Mouse (Mus musculus) embryonic facial prominence, embryonic 13.5 days (tissue): ENCODE results near the gene Itpr1. TPM values are rescaled to one million over a fixed set of nuclear protein-coding genes. Genes with fewer than 3 reads are reported as not detected.

Experiments used
- ATAC-seq: fragments of 200-750 bp; cut with Nextera tagmentation; 2 replicates; pipeline ENCODE4 v1.8.0; 2017; ENCODE audit warnings: low read depth; ENCODE audit not compliant: insufficient number of reproducible peaks, insufficient read depth, low FRiP score, low TSS enrichment
- H3K27ac ChIP-seq: fragments of 300-500 bp; sonication (generic); 2 replicates; pipeline ENCODE4 v1.5.1; 2015; ENCODE audit warnings: moderate library complexity, mild to moderate bottlenecking, inconsistent platforms
- H3K27me3 ChIP-seq: fragments of 300-500 bp; sonication (generic); 2 replicates; pipeline ENCODE4 v1.6.1; 2015; ENCODE audit warnings: mild to moderate bottlenecking, inconsistent platforms
- H3K36me3 ChIP-seq: fragments of 300-500 bp; sonication (generic); 2 replicates; pipeline ENCODE4 v1.6.1; 2015; ENCODE audit warnings: mild to moderate bottlenecking, inconsistent platforms
- H3K4me1 ChIP-seq: fragments of 300-500 bp; sonication (generic); 2 replicates; pipeline ENCODE4 v1.6.1; 2015; ENCODE audit warnings: inconsistent platforms
- H3K4me2 ChIP-seq: fragments of 300-500 bp; sonication (generic); 2 replicates; pipeline ENCODE4 v1.6.1; 2015; ENCODE audit warnings: moderate library complexity, mild to moderate bottlenecking, inconsistent platforms
- H3K4me3 ChIP-seq: fragments of 300-500 bp; sonication (generic); 2 replicates; pipeline ENCODE4 v1.5.1; 2015; ENCODE audit warnings: mild to moderate bottlenecking, inconsistent platforms
- H3K9ac ChIP-seq: fragments of 300-500 bp; sonication (generic); 2 replicates; pipeline ENCODE4 v1.6.1; 2015; ENCODE audit warnings: mild to moderate bottlenecking, inconsistent platforms
- H3K9me3 ChIP-seq: fragments of 300-500 bp; sonication (generic); 2 replicates; pipeline ENCODE4 v1.6.1; 2016; ENCODE audit warnings: inconsistent platforms
- WGBS: fragments of 180-500 bp; shearing (Covaris S2); methylation state at CpG from one replicate; pipeline ENCODE4 v1.1.7; 2015; ENCODE audit warnings: mixed read lengths; 5-methylcytosine and 5-hydroxymethylcytosine counted together
- polyA plus RNA-seq: library from polyadenylated mRNA; unstranded; fragments of >200 nt; fragmentation: Nextera tagmentation; extraction: Ambion mirVana; gene quantifications from 2 replicates; pipeline ENCODE4 v1.2.1, GENCODE M21; 2015

The Itpr1 gene
- polyA plus RNA-seq, 1 experiment from 2014 or later: 7.8 TPM

DNA sequence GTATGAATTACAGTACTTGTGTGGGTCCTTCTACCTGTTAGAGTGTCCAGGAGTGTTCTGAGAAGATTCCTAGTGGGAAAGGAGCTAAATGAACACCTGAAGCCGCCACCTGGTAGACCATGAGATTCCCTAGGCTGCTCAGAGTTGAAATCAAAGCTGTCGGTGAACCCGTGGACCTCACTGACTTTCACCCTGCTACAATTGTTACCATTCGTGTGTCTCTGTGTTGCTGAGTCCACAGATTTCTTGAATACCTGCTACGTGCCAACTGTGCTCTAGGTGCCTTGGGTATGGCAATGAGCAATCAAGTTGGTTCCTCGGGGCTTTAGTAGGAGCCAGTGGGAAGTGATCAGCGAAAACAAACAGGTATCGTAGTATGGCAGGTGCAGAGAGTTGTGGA lies 3.9 kb downstream of the Itpr1 start:
- peaks cover 26% of the 10 kb centered on the region for H3K4me1 ChIP-seq
- H3K4me2 ChIP-seq: no peak overlapping the region
- no peak overlapping the region for H3K27ac ChIP-seq
- H3K9ac ChIP-seq: no peak overlapping the region
- 90% methylated on average over 8 of the region's 8 CpGs for whole genome bisulfite sequencing
- no peak overlapping the region for H3K4me3 ChIP-seq
- H3K27me3 ChIP-seq: no peaks in the 10 kb centered on the region
- H3K36me3 ChIP-seq: no peaks in the 10 kb centered on the region
- H3K9me3 ChIP-seq: no peaks in the 10 kb centered on the region
- ATAC-seq: no peak

DNA sequence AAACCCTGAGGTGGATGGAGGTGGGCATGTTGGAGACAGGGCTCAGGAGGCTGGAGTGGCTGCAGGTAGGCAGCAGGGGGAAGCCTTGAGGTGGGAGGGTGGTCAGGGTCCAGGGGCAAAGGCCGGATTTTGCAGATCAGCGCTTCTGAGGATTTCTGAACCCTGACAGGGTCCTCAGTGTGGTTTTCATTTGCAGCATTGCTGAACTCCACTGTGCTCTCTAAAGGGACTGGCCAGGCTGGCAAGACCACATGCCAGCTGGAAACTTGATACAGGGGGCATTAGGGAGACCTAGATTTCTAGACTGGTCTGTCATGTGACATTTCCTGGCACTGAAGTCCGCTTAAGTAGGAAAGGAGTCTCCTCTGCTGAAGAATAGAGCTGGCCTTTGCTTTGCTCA lies 5.1 kb downstream of the Itpr1 start:
- Histone ChIP-seq H3K4me1 (peaks cover 24% of the 10 kb centered on the region), H3K9ac (no peak overlapping the region), H3K27me3 (no peaks in the 10 kb centered on the region), H3K9me3 (no peaks in the 10 kb centered on the region), H3K4me2 (no peak overlapping the region), H3K4me3 (no peak overlapping the region), H3K36me3 (no peaks in the 10 kb centered on the region), H3K27ac (no peak overlapping the region)
- no peak for ATAC-seq
- WGBS: 82% methylated on average over 3 of the region's 3 CpGs

DNA sequence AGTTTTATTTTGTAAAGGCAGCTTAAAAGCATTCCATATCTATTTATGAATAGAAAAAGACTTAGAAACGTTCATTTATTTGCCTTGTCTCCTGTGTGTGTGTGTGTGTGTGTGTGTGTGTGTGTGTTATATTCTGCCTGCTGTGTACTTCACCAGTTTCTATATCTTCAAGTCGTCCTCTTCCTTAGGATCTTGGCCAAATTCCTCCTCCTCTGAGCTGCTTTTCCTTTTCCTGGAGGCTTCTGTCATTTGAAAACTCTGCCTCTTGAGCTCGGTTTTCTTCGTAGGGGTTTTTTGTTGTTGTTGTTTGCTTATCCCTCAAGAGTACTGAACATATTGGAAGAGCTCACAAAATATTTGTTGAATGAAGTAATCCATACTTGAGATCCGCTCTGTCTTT lies 9.5 kb downstream of the Itpr1 start:
- Histone ChIP-seq H3K27me3 (no peaks in the 10 kb centered on the region), H3K4me2 (no peak overlapping the region), H3K9ac (no peak overlapping the region), H3K36me3 (no peaks in the 10 kb centered on the region), H3K9me3 (no peaks in the 10 kb centered on the region), H3K27ac (no peak overlapping the region), H3K4me1 (peaks cover 14% of the 10 kb centered on the region), H3K4me3 (no peak overlapping the region)
- 60% methylated on average over 5 of the region's 5 CpGs for WGBS
- ATAC-seq: no peak

DNA sequence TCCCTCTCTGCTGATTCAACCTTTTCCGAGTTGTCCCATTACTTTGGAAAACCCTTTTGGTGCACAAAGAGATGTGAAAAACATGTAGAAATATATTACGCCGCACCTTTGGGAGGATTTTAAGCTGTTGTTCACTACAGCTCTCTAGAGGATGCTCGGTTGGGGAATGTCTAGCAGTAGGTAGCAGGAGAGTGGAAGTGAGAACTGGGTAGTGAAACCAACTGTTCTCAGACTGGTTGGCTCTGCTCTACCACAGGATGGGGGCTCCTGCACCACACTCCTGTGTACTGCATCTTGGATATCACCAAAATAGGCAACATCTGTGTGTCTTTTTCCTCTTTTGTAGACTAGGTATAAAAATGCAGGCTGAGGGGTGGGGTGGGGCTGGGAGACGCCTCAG lies 10.0 kb downstream of the Itpr1 start:
- H3K4me1 ChIP-seq: peaks cover 17% of the 10 kb centered on the region
- WGBS: 91% methylated on average over 5 of the region's 5 CpGs

DNA sequence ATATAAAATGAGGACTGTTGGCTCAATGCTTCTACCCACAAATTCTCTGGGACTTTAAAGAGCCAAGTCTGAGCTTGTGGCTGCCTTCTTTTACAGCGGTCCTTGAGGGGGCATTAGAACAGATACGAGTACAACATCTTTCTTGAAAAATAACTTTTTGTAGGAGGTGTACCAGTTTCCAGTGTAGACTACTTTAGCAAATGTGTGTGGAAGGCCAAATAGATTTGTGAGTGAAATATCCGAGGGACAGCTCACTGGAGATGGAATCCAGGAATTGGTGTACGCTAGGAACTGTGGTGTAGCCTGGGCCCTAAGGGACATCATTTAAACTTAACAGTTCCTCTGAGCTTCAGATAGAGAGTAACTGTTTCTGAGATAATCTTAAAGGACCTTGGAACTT lies 11.5 kb downstream of the Itpr1 start:
- Histone ChIP-seq H3K36me3 (no peaks in the 10 kb centered on the region), H3K27me3 (no peaks in the 10 kb centered on the region), H3K27ac (no peak overlapping the region), H3K4me1 (peaks cover 24% of the 10 kb centered on the region), H3K9ac (no peak overlapping the region), H3K4me3 (no peak overlapping the region), H3K4me2 (no peak overlapping the region), H3K9me3 (no peaks in the 10 kb centered on the region)
- no peak for ATAC-seq
- 94% methylated on average over 4 of the region's 4 CpGs for WGBS

More for the DNA sequence above, 10.0 kb downstream of the Itpr1 start:
- Histone ChIP-seq H3K27me3 (no peaks in the 10 kb centered on the region), H3K4me3 (no peak overlapping the region), H3K27ac (no peak overlapping the region), H3K9ac (no peak overlapping the region), H3K4me2 (no peak overlapping the region), H3K36me3 (no peaks in the 10 kb centered on the region), H3K9me3 (no peaks in the 10 kb centered on the region)
- no peak for ATAC-seq

DNA sequence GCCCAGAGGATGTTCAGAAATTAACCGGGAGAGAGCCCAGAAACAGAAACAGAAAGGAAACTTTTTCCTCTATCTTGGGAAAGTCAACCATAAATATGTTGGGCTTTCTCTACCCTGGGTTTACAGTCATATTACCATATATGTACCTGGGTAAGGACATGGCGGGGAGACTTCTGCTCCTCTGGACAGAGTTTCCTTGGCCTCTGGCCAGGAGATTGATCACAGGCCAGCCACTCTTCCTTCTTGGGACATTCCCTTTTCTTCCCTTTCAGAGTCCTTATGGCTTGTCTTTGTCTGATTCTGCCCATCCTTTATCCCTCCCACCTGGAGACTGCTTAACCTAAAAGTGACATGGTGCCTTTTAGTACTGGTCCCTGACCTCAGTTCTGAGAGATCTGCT lies 12.1 kb downstream of the Itpr1 start:
- H3K4me1 ChIP-seq: peaks cover 24% of the 10 kb centered on the region
- H3K27ac ChIP-seq: no peak overlapping the region
- H3K36me3 ChIP-seq: no peaks in the 10 kb centered on the region
- no peak overlapping the region for H3K4me2 ChIP-seq
- WGBS: 85% methylated on average over 2 of the region's 2 CpGs
- no peaks in the 10 kb centered on the region for H3K27me3 ChIP-seq
- no peaks in the 10 kb centered on the region for H3K9me3 ChIP-seq
- no peak overlapping the region for H3K4me3 ChIP-seq
- no peak overlapping the region for H3K9ac ChIP-seq
- no peak for ATAC-seq

DNA sequence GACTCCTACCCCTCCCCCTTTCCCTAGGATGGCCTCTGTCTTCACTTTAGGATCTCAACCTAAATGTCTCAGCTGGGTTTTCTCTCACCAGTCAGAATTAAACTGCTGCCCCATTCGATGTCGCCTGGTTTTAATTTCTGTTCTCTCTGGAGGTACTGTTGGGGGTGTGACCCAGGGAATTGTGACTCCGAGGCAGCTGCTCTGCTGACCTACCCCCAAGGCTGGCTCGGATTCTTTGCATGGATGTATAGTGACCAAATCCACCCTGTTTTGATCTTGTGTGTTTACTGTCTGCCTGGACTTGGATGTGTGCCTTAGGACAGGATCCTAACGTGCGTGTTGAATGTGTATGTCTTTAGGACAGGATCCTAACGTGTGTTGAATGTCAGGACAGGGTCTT lies 13.3 kb downstream of the Itpr1 start:
- WGBS: 31% methylated on average over 7 of the region's 7 CpGs
- ATAC-seq: no peak

DNA sequence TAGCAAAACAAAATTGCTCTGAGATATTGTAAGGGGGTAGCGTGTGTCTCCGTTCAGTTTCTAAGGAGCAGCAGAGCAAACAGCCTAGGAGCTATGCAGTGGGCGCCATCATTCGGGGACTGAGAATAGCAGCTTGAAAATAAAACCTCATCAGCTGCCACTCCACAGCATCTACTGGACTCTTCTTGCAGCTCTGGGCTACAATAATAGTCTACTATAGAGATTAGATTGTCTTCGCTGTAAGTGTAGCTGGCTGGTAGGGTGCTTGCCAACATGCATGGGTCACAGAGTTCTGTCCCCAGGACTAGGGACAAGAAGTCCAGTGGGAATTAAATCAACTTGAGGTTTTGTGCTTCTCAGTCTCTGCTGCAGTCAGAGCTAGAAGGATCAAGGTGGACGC lies 14.6 kb downstream of the Itpr1 start:
- Histone ChIP-seq H3K4me1 (peaks cover 26% of the 10 kb centered on the region), H3K27me3 (no peaks in the 10 kb centered on the region), H3K27ac (no peak overlapping the region), H3K36me3 (no peaks in the 10 kb centered on the region), H3K4me3 (no peak overlapping the region), H3K9ac (no peak overlapping the region), H3K9me3 (no peaks in the 10 kb centered on the region), H3K4me2 (no peak overlapping the region)
- ATAC-seq: no peak
- 94% methylated on average over 6 of the region's 6 CpGs for WGBS

More for the DNA sequence above, 13.3 kb downstream of the Itpr1 start:
- H3K4me2 ChIP-seq: no peak overlapping the region
- H3K4me3 ChIP-seq: no peak overlapping the region
- no peak overlapping the region for H3K27ac ChIP-seq
- no peaks in the 10 kb centered on the region for H3K9me3 ChIP-seq
- H3K9ac ChIP-seq: no peak overlapping the region
- no peaks in the 10 kb centered on the region for H3K27me3 ChIP-seq
- no peaks in the 10 kb centered on the region for H3K36me3 ChIP-seq
- peaks cover 24% of the 10 kb centered on the region for H3K4me1 ChIP-seq

DNA sequence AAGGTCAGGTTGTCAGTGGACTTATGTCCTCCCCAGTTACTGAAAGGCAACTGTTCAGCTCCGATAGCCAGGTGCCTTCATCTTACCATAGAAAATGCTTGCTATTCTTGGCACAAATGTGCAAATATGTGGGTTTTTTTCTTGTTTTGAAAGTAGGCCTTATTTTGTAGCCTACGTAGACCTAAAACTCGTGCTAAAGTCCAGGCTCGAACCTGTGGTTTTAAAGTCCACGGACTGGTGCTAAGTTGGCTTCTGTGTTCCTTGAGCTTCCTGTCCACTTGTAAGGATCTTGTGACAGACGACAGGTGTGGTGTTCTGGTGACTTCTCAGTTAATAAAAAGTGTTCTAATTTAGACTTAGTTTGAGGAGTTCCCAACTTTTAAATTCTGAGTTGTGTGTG lies 15.2 kb downstream of the Itpr1 start:
- no peak for ATAC-seq
- Histone ChIP-seq H3K9me3 (no peaks in the 10 kb centered on the region), H3K4me1 (peaks cover 32% of the 10 kb centered on the region), H3K4me3 (no peak overlapping the region), H3K36me3 (no peaks in the 10 kb centered on the region), H3K27me3 (no peaks in the 10 kb centered on the region), H3K27ac (no peak overlapping the region), H3K9ac (no peak overlapping the region), H3K4me2 (no peak overlapping the region)
- 65% methylated on average over 6 of the region's 6 CpGs for WGBS

DNA sequence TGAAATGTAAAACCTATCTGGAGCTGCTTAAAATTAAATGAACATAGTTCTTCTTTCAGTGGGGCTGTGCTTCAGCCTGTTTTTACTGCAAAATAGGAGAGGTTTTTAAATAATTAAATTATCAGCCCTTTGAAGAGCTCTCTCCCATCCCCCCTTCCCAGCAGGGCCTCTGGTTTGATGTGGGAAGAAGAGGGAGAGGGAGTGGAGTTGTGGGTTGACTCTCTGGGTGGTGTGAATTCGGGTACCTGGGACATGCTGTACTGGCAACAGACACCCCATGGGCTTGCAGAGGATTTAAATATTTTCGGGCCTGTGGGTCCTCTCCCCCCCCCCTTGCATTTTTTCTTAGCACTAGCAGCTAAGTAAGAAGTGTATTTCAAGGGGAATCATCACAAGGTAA lies 15.7 kb downstream of the Itpr1 start:
- ATAC-seq: no peak
- H3K27ac ChIP-seq: no peak overlapping the region
- H3K4me2 ChIP-seq: no peak overlapping the region
- H3K9ac ChIP-seq: no peak overlapping the region
- WGBS: 13% methylated on average over 2 of the region's 2 CpGs
- no peaks in the 10 kb centered on the region for H3K9me3 ChIP-seq
- H3K36me3 ChIP-seq: no peaks in the 10 kb centered on the region
- H3K4me3 ChIP-seq: no peak overlapping the region
- H3K27me3 ChIP-seq: no peaks in the 10 kb centered on the region
- peaks cover 37% of the 10 kb centered on the region for H3K4me1 ChIP-seq

DNA sequence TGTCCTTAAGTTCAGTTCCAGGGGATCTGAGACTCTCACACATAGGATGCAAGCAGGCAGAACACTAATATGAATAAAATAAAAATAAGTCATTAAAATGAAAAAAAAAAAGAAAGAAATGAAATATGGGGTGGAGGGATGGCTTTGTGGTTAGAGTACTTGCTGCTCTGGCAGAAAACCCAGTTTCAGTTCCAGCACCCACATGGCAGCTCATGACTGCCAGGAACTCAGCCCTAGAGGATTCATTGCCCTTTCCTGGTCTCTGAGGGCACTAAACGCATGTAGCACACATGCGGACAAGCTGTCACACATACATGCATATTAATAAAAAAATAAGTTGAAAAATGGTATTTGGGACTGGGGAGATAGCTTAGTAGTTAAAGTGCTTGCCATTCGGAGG lies 17.7 kb downstream of the Itpr1 start:
- no peak for ATAC-seq
- no peak overlapping the region for H3K27ac ChIP-seq
- no peak overlapping the region for H3K9ac ChIP-seq
- H3K4me3 ChIP-seq: no peak overlapping the region
- no peak overlapping the region for H3K4me2 ChIP-seq
- no peaks in the 10 kb centered on the region for H3K9me3 ChIP-seq
- peaks cover 44% of the 10 kb centered on the region for H3K4me1 ChIP-seq
- H3K36me3 ChIP-seq: no peaks in the 10 kb centered on the region
- 91% methylated on average over 3 of the region's 3 CpGs for WGBS
- H3K27me3 ChIP-seq: no peaks in the 10 kb centered on the region

DNA sequence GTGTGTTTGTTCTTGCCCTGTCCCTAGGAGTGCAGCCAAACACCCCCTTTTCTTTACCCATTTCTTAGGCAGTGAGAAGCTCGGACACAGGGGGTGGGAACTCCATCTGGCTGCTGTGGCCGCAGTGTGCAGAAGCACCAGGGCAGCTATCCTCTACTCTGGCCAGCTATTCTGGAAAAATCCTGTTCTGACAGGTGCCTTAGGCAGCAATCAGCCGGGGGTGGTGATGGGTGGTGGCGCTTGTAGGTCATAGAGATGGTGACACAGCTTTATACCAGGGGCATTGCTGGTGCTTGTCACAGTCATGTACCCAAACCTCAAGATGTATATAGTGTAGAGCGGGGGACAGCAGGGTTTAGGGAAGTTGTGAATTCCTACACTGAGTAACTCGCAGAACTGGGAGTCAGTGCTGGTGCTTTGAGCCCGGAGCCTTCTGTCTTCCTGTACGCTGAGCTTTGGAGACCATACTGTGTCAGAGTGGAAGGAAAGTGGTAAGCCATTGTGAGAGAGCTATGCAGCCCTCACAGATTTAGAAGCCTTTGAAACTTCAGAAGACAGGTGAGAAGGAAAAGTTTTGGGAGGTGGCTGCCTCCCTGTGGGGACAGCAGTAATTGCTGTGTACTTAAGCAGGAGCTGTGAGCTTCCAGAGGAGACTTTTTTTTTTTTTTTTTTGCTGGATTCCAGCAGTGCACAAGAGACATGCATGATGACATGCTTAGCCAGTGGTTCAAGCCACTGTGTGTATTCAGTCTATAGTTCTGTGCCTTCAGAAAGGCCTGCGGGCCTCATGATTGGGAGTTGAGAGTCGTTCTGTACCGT lies 19.2 kb downstream of the Itpr1 start:
- 70% methylated on average over 11 of the region's 11 CpGs for WGBS
- H3K4me2 ChIP-seq: no peak overlapping the region
- H3K4me3 ChIP-seq: no peak overlapping the region
- H3K4me1 ChIP-seq: peaks cover 50% of the 10 kb centered on the region
- no peaks in the 10 kb centered on the region for H3K9me3 ChIP-seq
- H3K9ac ChIP-seq: no peak overlapping the region
- H3K27me3 ChIP-seq: no peaks in the 10 kb centered on the region
- no peaks in the 10 kb centered on the region for H3K36me3 ChIP-seq
- H3K27ac ChIP-seq: no peak overlapping the region
- ATAC-seq: no peak
